Mouse (Mus musculus) neural tube, embryonic 11.5 days (tissue): ENCODE results near the gene Irf1. TPM values are rescaled to one million over a fixed set of nuclear protein-coding genes. Genes with fewer than 3 reads are reported as not detected.

ENCODE experiments used
- ATAC-seq: fragments of 200-750 bp; cut with Nextera tagmentation; 2 replicates; pipeline ENCODE4 v1.8.0; 2017; ENCODE audit warnings: moderate number of reproducible peaks, mild to moderate bottlenecking, moderate TSS enrichment, moderate library complexity; ENCODE audit not compliant: insufficient read depth, low FRiP score, low TSS enrichment
- DNase-seq: peaks from one replicate; pipeline ENCODE4 v3.0.0-alpha.2; 2015; ENCODE audit warnings: low spot score
- H3K27ac ChIP-seq: fragments of 300-500 bp; sonication (generic); 2 replicates; pipeline ENCODE4 v1.5.1; 2014; ENCODE audit warnings: low read depth, mild to moderate bottlenecking, low read length
- H3K27me3 ChIP-seq: fragments of 300-500 bp; sonication (generic); 2 replicates; pipeline ENCODE4 v1.6.1; 2014; ENCODE audit warnings: mild to moderate bottlenecking, low read length, mixed read lengths; ENCODE audit not compliant: control insufficient read depth, insufficient read depth
- H3K36me3 ChIP-seq: fragments of 300-500 bp; sonication (generic); 2 replicates; pipeline ENCODE4 v1.6.1; 2014; ENCODE audit warnings: mild to moderate bottlenecking, low read length, moderate library complexity, mixed read lengths; ENCODE audit not compliant: control insufficient read depth, insufficient read depth
- H3K4me1 ChIP-seq: fragments of 300-500 bp; sonication (generic); 2 replicates; pipeline ENCODE4 v1.6.1; 2014; ENCODE audit warnings: low read length, mixed read lengths; ENCODE audit not compliant: control insufficient read depth, insufficient read depth
- H3K4me2 ChIP-seq: fragments of 300-500 bp; sonication (generic); 2 replicates; pipeline ENCODE4 v1.6.1; 2014; ENCODE audit warnings: low read depth, mild to moderate bottlenecking, moderate library complexity
- H3K4me3 ChIP-seq: fragments of 300-500 bp; sonication (generic); 2 replicates; pipeline ENCODE4 v1.5.1; 2014; ENCODE audit warnings: low read depth, low read length
- H3K9ac ChIP-seq: fragments of 300-500 bp; sonication (generic); 2 replicates; pipeline ENCODE4 v1.6.1; 2014; ENCODE audit warnings: mild to moderate bottlenecking, low read length
- H3K9me3 ChIP-seq: fragments of 300-500 bp; sonication (generic); 2 replicates; pipeline ENCODE4 v1.6.1; 2016; ENCODE audit warnings: low read length; ENCODE audit not compliant: control insufficient read depth
- WGBS: fragments of 180-500 bp; shearing (Covaris S2); extraction: QIAGEN DNeasy Blood & Tissue Kit; methylation state at CpG from one replicate; pipeline ENCODE4 v1.1.7; 2014; 5-methylcytosine and 5-hydroxymethylcytosine counted together
- polyA plus RNA-seq: library from polyadenylated mRNA; unstranded; fragments of >200 nt; fragmentation: Nextera tagmentation; extraction: Ambion mirVana; gene quantifications from 2 replicates; pipeline ENCODE4 v1.2.1, GENCODE M21; 2014

The Irf1 gene
- polyA plus RNA-seq, 1 experiment from 2014 or later: 4.0 TPM

GRCm38 (mm10) chr11:53796409-53797151 lies 26.8 kb downstream of the Irf1 start:
- Histone ChIP-seq H3K36me3 (no peaks in the 10 kb centered on the region), H3K9me3 (no peaks in the 10 kb centered on the region), H3K4me2 (no peak overlapping the region), H3K4me1 (peaks cover 3% of the 10 kb centered on the region; the same call in 1 of the 2 replicates), H3K4me3 (no peak overlapping the region), H3K27me3 (no peaks in the 10 kb centered on the region), H3K9ac (no peak overlapping the region), H3K27ac (no peak overlapping the region)
- no peak for DNase-seq
- no peak for ATAC-seq
- 73% methylated on average over 12 of the region's 12 CpGs for WGBS

- Histone ChIP-seq H3K9me3 (no peaks in the 10 kb centered on the region), H3K27me3 (no peaks in the 10 kb centered on the region), H3K9ac (no peak overlapping the region), H3K4me3 (no peak overlapping the region), H3K27ac (no peak overlapping the region), H3K4me1 (peaks cover 3% of the 10 kb centered on the region; the same call in 1 of the 2 replicates), H3K4me2 (no peak overlapping the region), H3K36me3 (no peaks in the 10 kb centered on the region)
- DNase-seq (no peak), ATAC-seq (no peak)
- 45% methylated on average over 6 of the region's 6 CpGs for WGBS
Measured at GRCm38 (mm10) chr11:53797386-53797920, 27.6 kb downstream of the Irf1 start.

DNA sequence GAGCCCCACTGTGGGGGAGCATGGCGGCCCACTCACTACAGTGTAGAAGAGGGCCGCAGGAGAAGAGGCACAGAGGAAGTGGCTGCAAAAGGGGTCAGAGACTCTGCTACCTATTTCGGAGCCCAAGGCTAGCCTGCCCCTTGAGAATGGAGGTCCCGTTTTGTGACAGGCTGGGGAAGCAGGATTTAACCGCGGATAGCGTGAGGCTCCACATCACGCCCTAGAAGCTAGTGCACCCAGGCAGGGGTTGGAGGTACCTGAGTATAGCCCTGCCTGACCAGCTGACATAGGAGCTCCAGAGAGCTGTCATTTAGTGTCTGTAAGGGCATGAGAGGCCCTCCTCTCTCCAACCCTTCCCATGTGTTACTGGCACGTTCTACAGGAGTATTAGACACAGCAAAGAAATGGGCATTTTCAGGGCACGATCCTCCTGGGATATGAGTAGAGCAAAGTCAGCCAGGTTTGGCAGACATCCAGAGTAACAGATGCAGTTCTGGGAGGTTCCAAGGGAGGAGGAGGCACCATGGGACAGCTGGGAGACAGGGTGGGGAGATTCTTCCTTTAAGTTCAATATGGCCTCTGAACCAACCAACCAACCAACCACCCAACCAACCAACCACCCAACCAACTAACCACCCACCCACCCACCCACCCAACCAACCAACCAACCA lies 28.4 kb downstream of the Irf1 start:
- 96% methylated on average over 10 of the region's 10 CpGs for WGBS
- no peaks in the 10 kb centered on the region for H3K36me3 ChIP-seq

DNA sequence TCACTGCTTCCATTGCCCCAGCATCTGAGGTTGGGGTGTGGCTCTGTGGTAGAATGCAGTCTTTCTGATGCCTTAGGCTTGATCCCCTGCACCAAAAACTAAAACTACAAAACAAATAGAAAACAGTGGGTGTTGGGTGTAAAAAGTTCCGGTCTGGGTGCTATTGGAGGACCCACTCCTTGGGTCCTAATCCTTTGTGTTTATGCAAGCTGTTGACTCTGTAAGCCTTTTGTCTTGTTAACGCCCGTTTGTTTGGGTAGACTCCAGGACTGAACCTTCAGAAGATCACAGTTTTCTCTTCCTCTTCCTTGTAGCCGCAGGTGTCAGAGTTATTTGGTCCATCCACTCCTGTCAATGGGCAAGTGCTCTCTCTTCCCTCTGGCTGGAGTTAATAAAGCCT lies 30.2 kb downstream of the Irf1 start:
- WGBS: 47% methylated on average over 4 of the region's 4 CpGs
- no peak overlapping the region for H3K4me2 ChIP-seq
- H3K27me3 ChIP-seq: no peaks in the 10 kb centered on the region
- no peak for ATAC-seq
- no peak overlapping the region for H3K4me3 ChIP-seq
- H3K27ac ChIP-seq: no peak overlapping the region
- no peaks in the 10 kb centered on the region for H3K36me3 ChIP-seq
- DNase-seq: no peak
- no peak overlapping the region for H3K9ac ChIP-seq
- peaks cover 3% of the 10 kb centered on the region; the same call in 1 of the 2 replicates for H3K4me1 ChIP-seq
- no peaks in the 10 kb centered on the region for H3K9me3 ChIP-seq

More for the DNA sequence above, 28.4 kb downstream of the Irf1 start:
- no peak overlapping the region for H3K4me3 ChIP-seq
- no peaks in the 10 kb centered on the region for H3K9me3 ChIP-seq
- H3K4me2 ChIP-seq: no peak overlapping the region
- H3K27ac ChIP-seq: no peak overlapping the region
- no peak for ATAC-seq
- no peak for DNase-seq
- no peaks in the 10 kb centered on the region for H3K27me3 ChIP-seq
- H3K4me1 ChIP-seq: peaks cover 3% of the 10 kb centered on the region; the same call in 1 of the 2 replicates
- H3K9ac ChIP-seq: no peak overlapping the region

- no peak overlapping the region for H3K4me2 ChIP-seq
- no peak overlapping the region for H3K4me3 ChIP-seq
- ATAC-seq: no peak
- H3K9me3 ChIP-seq: no peaks in the 10 kb centered on the region
- no peaks in the 10 kb centered on the region for H3K36me3 ChIP-seq
- H3K27ac ChIP-seq: no peak overlapping the region
- H3K9ac ChIP-seq: no peak overlapping the region
- DNase-seq: no peak
- 85% methylated on average over 5 of the region's 5 CpGs for WGBS
- H3K4me1 ChIP-seq: peaks cover 3% of the 10 kb centered on the region; the same call in 1 of the 2 replicates
- no peaks in the 10 kb centered on the region for H3K27me3 ChIP-seq
Measured at GRCm38 (mm10) chr11:53800975-53801374, 31.2 kb downstream of the Irf1 start.

GRCm38 (mm10) chr11:53803093-53803492 lies 33.3 kb downstream of the Irf1 start:
- no peak for DNase-seq
- H3K4me1 ChIP-seq: no peaks in the 10 kb centered on the region
- no peak overlapping the region for H3K9ac ChIP-seq
- H3K9me3 ChIP-seq: no peaks in the 10 kb centered on the region
- H3K36me3 ChIP-seq: no peaks in the 10 kb centered on the region
- H3K4me3 ChIP-seq: no peak overlapping the region
- no peaks in the 10 kb centered on the region for H3K27me3 ChIP-seq
- WGBS: 86% methylated on average over 12 of the region's 12 CpGs
- no peak overlapping the region for H3K4me2 ChIP-seq
- ATAC-seq: no peak
- no peak overlapping the region for H3K27ac ChIP-seq

- Histone ChIP-seq H3K27ac (no peak overlapping the region), H3K4me1 (no peaks in the 10 kb centered on the region), H3K9ac (no peak overlapping the region), H3K4me2 (no peak overlapping the region), H3K9me3 (no peaks in the 10 kb centered on the region), H3K27me3 (no peaks in the 10 kb centered on the region), H3K36me3 (no peaks in the 10 kb centered on the region), H3K4me3 (no peak overlapping the region)
- WGBS: 90% methylated on average over 6 of the region's 6 CpGs
- ATAC-seq (no peak), DNase-seq (no peak)
Measured at GRCm38 (mm10) chr11:53803494-53803893, 33.7 kb downstream of the Irf1 start.

DNA sequence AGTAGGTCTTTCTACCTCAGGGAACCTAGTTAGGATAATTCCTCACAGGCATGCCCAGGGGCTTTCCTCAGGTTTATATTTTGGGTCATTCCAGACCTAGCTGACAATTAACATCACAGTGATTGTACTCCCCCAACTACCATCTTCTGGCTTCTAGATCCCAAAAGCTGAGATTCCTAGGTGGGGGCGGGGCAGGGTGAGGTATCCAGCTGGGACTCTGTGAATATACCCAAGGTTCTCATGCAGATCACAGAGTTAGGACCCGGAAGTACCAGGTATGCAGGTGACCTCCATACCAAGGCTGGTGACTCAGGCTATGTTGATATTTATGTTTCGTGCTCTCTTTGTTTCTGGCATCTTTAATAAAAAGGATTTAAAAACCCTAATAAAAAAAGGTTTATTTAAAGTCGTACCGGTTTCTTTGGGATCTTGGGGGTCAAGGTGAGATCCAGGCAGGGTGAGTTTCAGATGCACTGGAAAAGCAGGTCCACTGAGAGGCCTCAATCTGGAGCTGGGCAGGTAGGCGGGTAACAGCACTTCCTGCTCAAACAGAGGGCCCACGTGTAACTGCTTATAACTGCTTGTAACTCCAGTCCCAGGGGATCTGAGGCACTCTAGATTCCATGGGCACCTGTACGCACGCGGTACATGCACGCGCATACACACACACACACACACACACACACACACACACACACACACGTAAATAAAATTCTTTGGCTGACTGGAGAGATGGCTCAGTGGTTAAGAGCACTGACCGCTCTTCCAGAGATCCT lies 34.9 kb downstream of the Irf1 start:
- Histone ChIP-seq H3K36me3 (no peaks in the 10 kb centered on the region), H3K9ac (no peak overlapping the region), H3K9me3 (no peaks in the 10 kb centered on the region), H3K27me3 (no peaks in the 10 kb centered on the region), H3K4me2 (no peak overlapping the region), H3K27ac (no peak overlapping the region), H3K4me1 (no peaks in the 10 kb centered on the region), H3K4me3 (no peak overlapping the region)
- WGBS: 84% methylated on average over 14 of the region's 14 CpGs
- ATAC-seq (no peak), DNase-seq (no peak)
